Mouse (Mus musculus) limb, embryonic 12.5 days (tissue): ENCODE results near the gene 2010111I01Rik. TPM values are rescaled to one million over a fixed set of nuclear protein-coding genes. Genes with fewer than 3 reads are reported as not detected.
"Not testable (repeated sequence)": the region's sequence is repeated elsewhere in the genome, so short reads cannot be mapped to it uniquely, and the experiment has no call there.

Experiments
- ATAC-seq: fragments of 200-750 bp; cut with Nextera tagmentation; 2 replicates; pipeline ENCODE4 v1.8.0; 2017; ENCODE audit warnings: low read depth, moderate TSS enrichment; ENCODE audit not compliant: insufficient number of reproducible peaks, insufficient read depth, low FRiP score, low TSS enrichment
- H3K27ac ChIP-seq: fragments of 300-500 bp; sonication (generic); 2 replicates; pipeline ENCODE4 v1.5.1; 2016; ENCODE audit warnings: mild to moderate bottlenecking, moderate library complexity
- H3K27me3 ChIP-seq: fragments of 300-500 bp; sonication (generic); 2 replicates; pipeline ENCODE4 v1.6.1; 2016; ENCODE audit warnings: mild to moderate bottlenecking, moderate library complexity
- H3K36me3 ChIP-seq: fragments of 300-500 bp; sonication (generic); 2 replicates; pipeline ENCODE4 v1.6.1; 2016; ENCODE audit warnings: mild to moderate bottlenecking, moderate library complexity
- H3K4me1 ChIP-seq: fragments of 300-500 bp; sonication (generic); replicated peaks from 2 replicates; pipeline ENCODE4 v1.6.1; 2016
- H3K4me2 ChIP-seq: fragments of 300-500 bp; sonication (generic); 2 replicates; pipeline ENCODE4 v1.6.1; 2016; ENCODE audit warnings: mild to moderate bottlenecking, moderate library complexity
- H3K4me3 ChIP-seq: fragments of 300-500 bp; sonication (generic); replicated peaks from 2 replicates; pipeline ENCODE4 v1.5.1; 2016; ENCODE audit warnings: mild to moderate bottlenecking
- H3K9ac ChIP-seq: fragments of 300-500 bp; sonication (generic); replicated peaks from 2 replicates; pipeline ENCODE4 v1.6.1; 2016; ENCODE audit warnings: mild to moderate bottlenecking, moderate library complexity
- H3K9me3 ChIP-seq: fragments of 300-500 bp; sonication (generic); 2 replicates; pipeline ENCODE4 v1.6.1; 2016; ENCODE audit warnings: mild to moderate bottlenecking, moderate library complexity
- WGBS: fragments of 180-500 bp; shearing (Covaris S2); methylation state at CpG from one replicate; pipeline ENCODE4 v1.1.7; 2016; 5-methylcytosine and 5-hydroxymethylcytosine counted together
- polyA plus RNA-seq: library from polyadenylated mRNA; unstranded; fragments of >200 nt; fragmentation: Nextera tagmentation; extraction: Ambion mirVana; gene quantifications from 2 replicates; pipeline ENCODE4 v1.2.1, GENCODE M21; 2016

Gene 2010111I01Rik
- polyA plus RNA-seq, 1 experiment from 2014 or later: 207 TPM

GRCm38 (mm10) chr13:63344481-63344880 lies 379.8 kb downstream of the 2010111I01Rik start:
- no peaks in the 10 kb centered on the region for H3K27me3 ChIP-seq
- H3K9ac ChIP-seq: no peak overlapping the region
- ATAC-seq: no peak
- H3K36me3 ChIP-seq: peaks cover 6% of the 10 kb centered on the region; the same call in 1 of the 2 replicates
- WGBS: over 99% methylated on average over 3 of the region's 3 CpGs
- H3K9me3 ChIP-seq: no peaks in the 10 kb centered on the region
- no peak overlapping the region for H3K27ac ChIP-seq
- peaks cover 7% of the 10 kb centered on the region; the same call in 1 of the 2 replicates for H3K4me1 ChIP-seq
- H3K4me3 ChIP-seq: no peak overlapping the region
- no peak overlapping the region for H3K4me2 ChIP-seq

DNA sequence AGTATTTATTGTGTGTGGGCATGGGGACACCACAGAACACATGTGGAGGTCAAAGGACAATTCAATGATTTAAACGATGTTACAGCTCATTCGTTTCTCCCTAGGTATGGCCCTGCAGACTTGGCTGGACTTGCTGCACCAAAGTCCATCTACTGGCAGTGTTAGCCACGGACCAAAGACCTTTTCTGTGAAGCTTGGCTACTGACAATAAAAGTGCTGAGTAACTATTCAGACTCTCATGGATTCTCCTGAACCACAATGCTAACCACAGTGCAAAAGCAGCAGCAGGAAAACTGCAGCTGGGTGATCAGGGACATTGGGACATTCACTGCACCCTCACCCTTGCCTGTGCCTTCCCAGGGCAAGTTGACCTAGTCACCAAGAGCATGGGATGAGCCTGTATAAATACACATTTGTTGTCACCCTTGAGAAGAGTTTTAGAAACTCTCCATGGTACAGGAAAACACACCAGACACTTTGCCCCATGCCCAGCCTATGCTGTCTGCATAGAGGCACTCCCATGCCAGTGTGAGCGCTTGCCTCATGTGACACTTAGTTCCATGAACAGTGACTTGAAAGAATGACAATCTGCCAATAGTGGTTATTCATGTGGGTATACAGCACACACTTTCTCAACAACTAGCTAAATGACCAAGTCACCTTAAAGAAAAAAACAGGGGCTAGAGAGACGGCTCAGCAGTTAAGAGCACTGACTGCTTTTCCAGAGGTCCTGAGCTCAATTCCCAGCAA lies 381.0 kb downstream of the 2010111I01Rik start:
- H3K4me2 ChIP-seq: no peak overlapping the region
- WGBS: 77% methylated on average over 5 of the region's 5 CpGs

GRCm38 (mm10) chr13:63347639-63348038 lies 382.9 kb downstream of the 2010111I01Rik start:
- no peaks in the 10 kb centered on the region for H3K27me3 ChIP-seq
- H3K4me3 ChIP-seq: no peak overlapping the region
- no peaks in the 10 kb centered on the region for H3K9me3 ChIP-seq
- ATAC-seq: no peak
- no peak overlapping the region for H3K9ac ChIP-seq
- peaks cover 13% of the 10 kb centered on the region; the same call in 1 of the 2 replicates for H3K4me1 ChIP-seq
- 78% methylated on average over 2 of the region's 2 CpGs for WGBS
- H3K27ac ChIP-seq: no peak overlapping the region
- 0 out of 2 replicates have a peak, but pooled peaks cover 6% of the 10 kb centered on the region for H3K36me3 ChIP-seq
- H3K4me2 ChIP-seq: no peak overlapping the region

More for the DNA sequence above, 381.0 kb downstream of the 2010111I01Rik start:
- no peak overlapping the region for H3K4me3 ChIP-seq
- no peak overlapping the region for H3K27ac ChIP-seq
- ATAC-seq: no peak
- H3K27me3 ChIP-seq: no peaks in the 10 kb centered on the region
- no peak overlapping the region for H3K9ac ChIP-seq
- H3K36me3 ChIP-seq: 0 out of 2 replicates have a peak, but pooled peaks cover 6% of the 10 kb centered on the region
- H3K9me3 ChIP-seq: no peaks in the 10 kb centered on the region
- H3K4me1 ChIP-seq: peaks cover 7% of the 10 kb centered on the region; the same call in 1 of the 2 replicates

DNA sequence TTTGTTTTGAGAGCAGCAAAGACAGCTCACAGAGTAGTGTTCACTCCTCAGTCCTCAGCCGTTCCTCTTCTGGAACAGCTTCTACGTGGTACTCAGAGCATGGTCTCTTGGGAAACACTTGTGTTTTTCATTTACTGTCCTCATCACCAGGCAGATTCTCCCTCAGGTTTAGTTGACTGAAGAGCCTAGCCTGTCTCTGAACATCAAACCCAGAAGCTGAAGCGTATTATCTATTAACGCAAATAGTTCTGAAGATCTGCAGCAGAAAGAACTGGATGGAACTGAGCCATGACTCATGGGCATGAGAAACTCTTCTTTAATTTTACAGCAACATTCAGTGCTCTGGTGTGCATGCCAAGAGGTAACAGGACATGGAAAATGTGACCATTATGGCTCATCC lies 385.4 kb downstream of the 2010111I01Rik start:
- Histone ChIP-seq H3K27ac (no peak overlapping the region), H3K9me3 (no peaks in the 10 kb centered on the region), H3K4me1 (peaks cover 13% of the 10 kb centered on the region; the same call in 1 of the 2 replicates), H3K9ac (no peak overlapping the region), H3K27me3 (no peaks in the 10 kb centered on the region), H3K4me3 (no peak overlapping the region), H3K36me3 (no peaks in the 10 kb centered on the region), H3K4me2 (no peak overlapping the region)
- ATAC-seq: no peak
- 91% methylated on average over 4 of the region's 4 CpGs for WGBS

DNA sequence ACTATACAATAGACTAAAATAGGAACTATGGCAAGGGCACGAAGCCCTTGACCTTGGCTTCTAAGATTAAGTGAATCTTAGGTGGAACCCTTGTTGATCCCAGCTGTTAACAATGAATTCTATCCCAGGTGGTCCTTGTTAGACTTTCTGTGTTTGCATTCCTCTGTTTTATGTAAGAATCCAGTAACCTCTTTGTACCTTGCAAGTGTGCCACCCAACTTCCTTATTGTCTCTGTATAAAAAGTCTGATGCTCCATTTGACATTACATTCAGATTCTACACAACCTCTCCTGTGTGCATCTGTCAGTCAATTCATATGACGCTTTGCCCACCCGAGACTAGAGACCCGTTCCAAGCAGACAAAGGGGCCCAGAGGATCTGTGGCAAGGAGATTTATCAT lies 388.6 kb downstream of the 2010111I01Rik start:
- H3K9me3 ChIP-seq, H3K27ac ChIP-seq, H3K9ac ChIP-seq, H3K4me3 ChIP-seq, H3K27me3 ChIP-seq, H3K4me1 ChIP-seq, H3K36me3 ChIP-seq, H3K4me2 ChIP-seq, ATAC-seq: not testable (repeated sequence)
- WGBS: 88% methylated on average over 4 of the region's 4 CpGs

GRCm38 (mm10) chr13:63356101-63356500 lies 391.4 kb downstream of the 2010111I01Rik start:
- Histone ChIP-seq H3K27ac (no peak overlapping the region), H3K9ac (no peak overlapping the region), H3K4me2 (no peak overlapping the region), H3K4me3 (no peak overlapping the region), H3K9me3 (no peaks in the 10 kb centered on the region), H3K36me3 (no peaks in the 10 kb centered on the region), H3K4me1 (peaks cover 5% of the 10 kb centered on the region; the same call in 1 of the 2 replicates), H3K27me3 (no peaks in the 10 kb centered on the region)
- whole genome bisulfite sequencing: 87% methylated on average over 4 of the region's 4 CpGs
- ATAC-seq: no peak

DNA sequence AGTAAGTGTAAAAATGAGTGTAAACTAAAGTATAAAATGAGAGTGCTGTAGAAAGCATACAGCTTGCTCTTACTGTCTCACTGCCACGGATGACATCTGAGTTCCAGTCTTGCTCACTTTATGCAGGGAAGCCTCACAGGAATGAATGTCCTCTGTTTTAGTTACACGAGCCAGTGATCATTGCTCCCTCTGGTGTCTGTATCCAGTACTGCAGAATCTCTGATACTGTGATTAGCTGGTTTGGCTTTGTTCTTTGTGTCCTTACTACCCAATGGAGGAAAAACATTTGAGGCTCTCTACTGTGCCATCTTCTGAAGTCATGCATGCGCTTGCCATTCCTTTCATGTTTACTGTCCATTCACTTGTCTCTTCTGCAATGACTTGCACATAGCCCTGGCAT lies 391.9 kb downstream of the 2010111I01Rik start:
- Histone ChIP-seq H3K27ac (no peak overlapping the region), H3K9ac (no peak overlapping the region), H3K9me3 (no peaks in the 10 kb centered on the region), H3K4me1 (peaks cover under 1% of the 10 kb centered on the region; the same call in 1 of the 2 replicates), H3K4me3 (no peak overlapping the region), H3K27me3 (no peaks in the 10 kb centered on the region), H3K36me3 (no peaks in the 10 kb centered on the region), H3K4me2 (no peak overlapping the region)
- no peak for ATAC-seq
- 40% methylated on average over 3 of the region's 3 CpGs for WGBS

DNA sequence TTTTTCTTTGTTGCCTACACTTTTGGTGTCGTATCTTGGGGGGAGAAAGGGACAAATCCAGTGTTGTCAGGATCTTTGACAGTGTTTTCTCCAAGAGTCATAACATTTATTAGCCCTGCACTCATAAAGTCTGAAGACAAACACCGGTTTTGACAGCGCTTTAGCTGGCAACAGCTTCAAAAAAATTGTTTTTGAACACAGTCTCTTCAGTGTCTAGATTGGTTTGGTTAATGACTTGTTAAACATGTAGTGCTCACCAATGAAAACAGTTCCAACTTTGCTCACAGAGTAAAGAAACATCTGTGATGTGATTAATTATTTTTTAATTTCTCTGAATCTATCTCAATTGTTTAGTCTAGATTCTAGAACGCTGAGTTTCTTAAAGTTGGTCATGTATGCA lies 394.7 kb downstream of the 2010111I01Rik start:
- Histone ChIP-seq H3K27me3 (no peaks in the 10 kb centered on the region), H3K36me3 (no peaks in the 10 kb centered on the region), H3K4me1 (peaks cover 13% of the 10 kb centered on the region), H3K4me3 (no peak overlapping the region), H3K9me3 (no peaks in the 10 kb centered on the region), H3K4me2 (no peak overlapping the region), H3K9ac (no peak overlapping the region), H3K27ac (no peak overlapping the region)
- 82% methylated on average over 4 of the region's 4 CpGs for WGBS
- ATAC-seq: no peak

DNA sequence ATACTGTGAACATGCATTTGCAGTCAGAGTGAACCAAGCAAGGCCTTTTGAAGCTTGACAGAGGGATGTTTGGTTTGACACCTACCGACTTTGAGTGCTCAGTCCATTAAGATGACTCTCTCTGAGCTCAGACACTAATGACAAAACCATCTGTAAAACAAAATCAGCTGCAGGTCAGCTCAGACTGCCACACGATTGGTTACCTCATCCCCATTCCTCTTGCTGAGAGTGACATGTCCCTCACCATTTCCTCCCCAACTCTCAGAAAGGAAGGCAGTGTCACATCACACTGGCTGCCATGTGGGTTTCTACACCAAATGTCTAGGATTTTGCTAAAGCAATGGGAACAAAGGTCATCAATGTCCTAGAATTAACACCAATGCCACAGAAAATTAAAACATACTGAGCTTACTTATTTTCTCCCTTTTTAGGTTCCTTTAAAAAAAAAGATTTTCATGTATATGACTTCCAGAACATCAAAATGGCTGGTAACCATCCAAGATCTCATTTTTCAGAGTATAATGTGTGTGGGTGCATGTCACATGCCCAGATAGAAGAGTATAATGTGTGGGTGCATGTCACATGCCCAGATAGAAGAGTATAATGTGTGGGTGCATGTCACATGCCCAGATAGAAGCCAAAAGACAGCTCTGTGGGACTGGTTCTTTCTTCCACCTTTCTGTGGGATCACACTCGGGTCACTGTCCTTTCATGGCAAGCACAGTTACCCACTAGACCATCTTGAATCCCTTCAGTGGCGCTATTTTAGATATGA lies 395.6 kb downstream of the 2010111I01Rik start:
- Histone ChIP-seq H3K9ac (no peak overlapping the region), H3K4me3 (no peak overlapping the region), H3K4me1 (peaks cover 13% of the 10 kb centered on the region), H3K36me3 (no peaks in the 10 kb centered on the region), H3K27ac (no peak overlapping the region), H3K4me2 (no peak overlapping the region), H3K27me3 (no peaks in the 10 kb centered on the region), H3K9me3 (no peaks in the 10 kb centered on the region)
- no peak for ATAC-seq
- 62% methylated on average over 4 of the region's 4 CpGs for WGBS

DNA sequence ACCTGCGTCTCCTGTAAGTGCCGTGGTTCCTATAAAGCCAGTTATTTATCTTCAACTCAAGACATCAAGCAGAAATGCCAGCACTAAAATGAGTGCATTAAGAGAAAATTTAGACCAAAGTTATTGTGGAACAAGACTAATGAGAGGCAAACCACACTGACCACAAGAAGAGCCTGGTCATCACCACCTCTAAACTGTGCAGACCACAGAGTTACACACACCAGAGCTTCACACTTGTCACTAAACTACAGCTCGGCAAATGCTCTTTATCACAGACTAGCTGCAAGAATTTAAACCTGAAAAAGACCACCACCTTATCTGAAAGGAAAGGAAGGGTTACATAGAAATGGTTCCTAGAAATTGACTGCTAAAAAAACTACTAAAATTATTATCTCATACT lies 397.1 kb downstream of the 2010111I01Rik start:
- H3K27me3 ChIP-seq: no peaks in the 10 kb centered on the region
- no peak for ATAC-seq
- H3K27ac ChIP-seq: no peak overlapping the region
- H3K9me3 ChIP-seq: no peaks in the 10 kb centered on the region
- peaks cover 13% of the 10 kb centered on the region for H3K4me1 ChIP-seq
- WGBS: 89% methylated on average over 3 of the region's 3 CpGs
- H3K4me3 ChIP-seq: no peak overlapping the region
- H3K36me3 ChIP-seq: no peaks in the 10 kb centered on the region
- no peak overlapping the region for H3K4me2 ChIP-seq
- H3K9ac ChIP-seq: no peak overlapping the region

DNA sequence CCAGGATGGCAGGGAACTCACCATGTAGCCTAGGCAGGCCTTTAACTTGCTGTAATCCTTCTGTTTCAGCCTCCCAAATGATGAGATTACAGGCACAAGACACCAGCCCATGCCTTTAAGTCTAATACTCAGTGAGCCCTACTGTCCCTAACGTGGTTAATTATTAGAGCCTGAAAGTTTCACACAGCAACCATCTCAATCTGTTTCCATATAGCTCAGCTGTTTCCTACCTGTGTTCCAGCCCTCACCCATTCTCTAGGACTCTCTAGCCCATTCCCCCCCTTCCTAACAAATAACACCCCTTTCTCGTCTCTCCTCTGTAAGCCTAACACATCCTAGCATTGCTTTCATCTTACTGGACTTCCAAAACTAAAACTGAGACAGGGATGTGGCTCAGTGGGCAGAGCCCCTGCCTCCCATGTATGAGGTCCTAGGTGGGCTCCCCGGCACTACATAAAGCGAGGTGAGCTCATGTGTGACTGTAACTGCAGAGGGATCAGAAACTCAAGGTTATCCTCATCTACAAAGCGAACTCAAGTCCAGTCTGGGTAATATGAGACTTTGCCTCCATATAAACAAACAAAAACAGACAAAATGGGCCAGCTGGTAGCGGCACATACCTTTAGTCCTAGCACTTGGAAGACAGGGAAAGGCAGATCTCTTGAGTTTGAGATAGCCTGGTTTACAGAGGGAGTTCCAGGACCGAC lies 408.9 kb downstream of the 2010111I01Rik start:
- H3K9ac ChIP-seq: no peak overlapping the region
- H3K27ac ChIP-seq: no peak overlapping the region
- WGBS: 78% methylated on average over 7 of the region's 7 CpGs
- no peak overlapping the region for H3K4me3 ChIP-seq
- no peaks in the 10 kb centered on the region for H3K9me3 ChIP-seq
- no peak overlapping the region for H3K4me2 ChIP-seq
- no peaks in the 10 kb centered on the region for H3K36me3 ChIP-seq
- no peaks in the 10 kb centered on the region for H3K4me1 ChIP-seq
- no peaks in the 10 kb centered on the region for H3K27me3 ChIP-seq
- no peak for ATAC-seq
